Mouse (Mus musculus) small intestine, adult 2 months (tissue): Measurements from ENCODE around the gene 4930519G04Rik.

Experiments used
- CTCF ChIP-seq: fragments of 200-500 bp; IDR thresholded peaks from 2 replicates; pipeline ENCODE4 v1.5.1; 2012; ENCODE audit warnings: low read depth, mild to moderate bottlenecking, control low read depth, inconsistent platforms, low read length, moderate library complexity, mixed read lengths; ENCODE audit not compliant: insufficient replicate concordance, insufficient read length; ENCODE audit errors: extremely low read depth
- POLR2A ChIP-seq: fragments of 200-500 bp; IDR thresholded peaks from 2 replicates; pipeline ENCODE4 v1.6.1; 2012; ENCODE audit warnings: low read depth, mild to moderate bottlenecking, control low read depth, inconsistent platforms, low read length, moderate library complexity

DNA sequence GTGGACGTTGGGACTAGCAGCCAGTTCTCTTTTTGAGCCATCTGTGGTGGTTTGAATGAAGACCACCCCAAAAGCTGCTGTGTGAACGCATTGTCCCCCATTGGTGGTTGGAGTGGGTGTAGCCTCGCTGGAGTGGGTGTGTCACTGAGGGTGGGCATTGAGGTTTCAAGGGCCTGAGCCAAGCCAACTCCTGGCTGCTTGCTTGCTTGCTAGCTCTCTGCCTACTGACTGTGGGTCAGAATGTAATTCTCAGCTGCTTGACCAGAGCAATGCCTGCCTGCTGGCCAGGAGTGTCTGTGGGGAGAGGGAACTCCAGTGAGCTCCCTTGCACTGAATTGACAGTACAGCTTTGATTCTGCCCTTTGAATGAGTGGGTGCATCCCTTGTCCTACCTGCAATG lies 23.7 kb upstream of the 4930519G04Rik start:
- no peak for TF ChIP-seq CTCF
- TF ChIP-seq POLR2A = no peak
